Mouse (Mus musculus) stomach, embryonic 15.5 days (tissue): ENCODE data around the gene Spocd1. TPM values are rescaled to one million over a fixed set of nuclear protein-coding genes. Genes with fewer than 3 reads are reported as not detected.

ENCODE experiments used
- ATAC-seq: fragments of 200-750 bp; cut with Nextera tagmentation; 2 replicates; pipeline ENCODE4 v1.8.0; 2017; ENCODE audit warnings: low read depth, moderate number of reproducible peaks, moderate TSS enrichment; ENCODE audit not compliant: insufficient read depth, low FRiP score
- H3K27ac ChIP-seq: fragments of 300-500 bp; sonication (generic); 2 replicates; pipeline ENCODE4 v1.5.1; 2015; ENCODE audit warnings: mild to moderate bottlenecking, inconsistent platforms
- H3K27me3 ChIP-seq: fragments of 300-500 bp; sonication (generic); replicated peaks from 2 replicates; pipeline ENCODE4 v1.6.1; 2015; ENCODE audit warnings: inconsistent platforms
- H3K36me3 ChIP-seq: fragments of 300-500 bp; sonication (generic); 2 replicates; pipeline ENCODE4 v1.6.1; 2015; ENCODE audit warnings: inconsistent platforms
- H3K4me1 ChIP-seq: fragments of 300-500 bp; sonication (generic); 2 replicates; pipeline ENCODE4 v1.6.1; 2015; ENCODE audit warnings: inconsistent platforms
- H3K4me2 ChIP-seq: fragments of 300-500 bp; sonication (generic); 2 replicates; pipeline ENCODE4 v1.6.1; 2015; ENCODE audit warnings: mild to moderate bottlenecking, inconsistent platforms
- H3K4me3 ChIP-seq: fragments of 300-500 bp; sonication (generic); replicated peaks from 2 replicates; pipeline ENCODE4 v1.5.1; 2015; ENCODE audit warnings: inconsistent platforms
- H3K9ac ChIP-seq: fragments of 300-500 bp; sonication (generic); 2 replicates; pipeline ENCODE4 v1.6.1; 2015; ENCODE audit warnings: inconsistent platforms
- H3K9me3 ChIP-seq: fragments of 300-500 bp; sonication (generic); 2 replicates; pipeline ENCODE4 v1.6.1; 2016; ENCODE audit warnings: inconsistent platforms
- WGBS: fragments of 180-500 bp; shearing (Covaris S2); methylation state at CpG from one replicate; pipeline ENCODE4 v1.1.7; 2015; 5-methylcytosine and 5-hydroxymethylcytosine counted together
- polyA plus RNA-seq: library from polyadenylated mRNA; unstranded; fragments of >200 nt; fragmentation: Nextera tagmentation; extraction: Ambion mirVana; gene quantifications from 2 replicates; pipeline ENCODE4 v1.2.1, GENCODE M21; 2015

The Spocd1 gene
- polyA plus RNA-seq, 1 experiment from 2014 or later, result 0.04 TPM

DNA sequence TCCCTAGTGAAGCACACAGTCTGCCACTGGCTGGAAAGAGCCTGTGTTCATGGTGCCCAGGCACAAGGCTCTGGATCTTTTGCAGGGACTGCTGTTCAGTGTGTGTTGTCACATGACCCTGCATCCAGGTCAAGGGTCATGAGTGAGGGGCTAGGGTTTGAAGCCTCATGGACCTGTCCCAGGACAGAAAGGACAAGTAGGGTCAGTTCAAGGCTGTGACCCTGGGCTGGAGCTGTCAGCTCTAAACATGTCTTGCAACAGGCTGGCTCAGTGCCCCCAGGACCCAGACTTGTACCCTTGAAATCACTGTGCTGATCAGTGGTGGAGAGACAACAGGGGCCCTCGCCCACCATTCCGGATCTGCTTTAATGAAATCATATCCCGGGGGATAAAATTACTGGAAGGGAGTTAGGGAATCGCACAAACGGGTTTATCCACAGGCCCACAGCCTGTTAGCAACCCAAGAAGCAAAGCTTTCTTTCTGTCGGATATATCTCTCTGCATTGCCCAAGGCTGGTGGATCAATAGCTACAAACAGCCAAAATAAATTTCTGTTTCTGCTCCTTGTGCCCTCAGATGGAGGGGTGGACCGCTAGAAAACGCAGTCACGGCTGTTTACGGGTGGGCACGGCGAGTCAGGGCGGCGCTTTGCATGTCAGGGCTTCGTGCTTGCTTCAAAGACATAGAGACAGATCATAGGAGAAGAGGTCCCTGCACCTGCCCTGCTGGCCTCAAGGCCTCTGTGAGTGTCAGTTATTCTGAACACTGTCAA is 8.3 kb upstream of the Spocd1 start:
- Histone ChIP-seq H3K36me3 (no peaks in the 10 kb centered on the region), H3K4me2 (no peak overlapping the region), H3K9me3 (no peaks in the 10 kb centered on the region), H3K9ac (no peak overlapping the region), H3K4me1 (peaks cover 12% of the 10 kb centered on the region), H3K4me3 (no peak overlapping the region), H3K27ac (no peak overlapping the region), H3K27me3 (no peaks in the 10 kb centered on the region)
- no peak for ATAC-seq
- WGBS, result 83% methylated on average over 15 of the region's 15 CpGs

GRCm38 (mm10) chr4:129921314-129921587 is 7.8 kb upstream of the Spocd1 start:
- WGBS, result 52% methylated on average over 3 of the region's 3 CpGs
- H3K9me3 ChIP-seq, result no peaks in the 10 kb centered on the region
- H3K4me2 ChIP-seq, result no peak overlapping the region
- no peak overlapping the region for H3K9ac ChIP-seq
- no peak overlapping the region for H3K27ac ChIP-seq
- H3K4me1 ChIP-seq, result peaks cover 12% of the 10 kb centered on the region
- H3K4me3 ChIP-seq, result no peak overlapping the region
- no peaks in the 10 kb centered on the region for H3K27me3 ChIP-seq
- no peak for ATAC-seq
- H3K36me3 ChIP-seq, result no peaks in the 10 kb centered on the region

GRCm38 (mm10) chr4:129924143-129924542 is 4.9 kb upstream of the Spocd1 start:
- Histone ChIP-seq H3K9ac (no peak overlapping the region), H3K9me3 (no peaks in the 10 kb centered on the region), H3K4me3 (no peak overlapping the region), H3K27ac (no peak overlapping the region), H3K36me3 (no peaks in the 10 kb centered on the region), H3K4me2 (no peak overlapping the region), H3K27me3 (no peaks in the 10 kb centered on the region), H3K4me1 (peaks cover 14% of the 10 kb centered on the region)
- WGBS, result 79% methylated on average over 8 of the region's 8 CpGs
- no peak for ATAC-seq

DNA sequence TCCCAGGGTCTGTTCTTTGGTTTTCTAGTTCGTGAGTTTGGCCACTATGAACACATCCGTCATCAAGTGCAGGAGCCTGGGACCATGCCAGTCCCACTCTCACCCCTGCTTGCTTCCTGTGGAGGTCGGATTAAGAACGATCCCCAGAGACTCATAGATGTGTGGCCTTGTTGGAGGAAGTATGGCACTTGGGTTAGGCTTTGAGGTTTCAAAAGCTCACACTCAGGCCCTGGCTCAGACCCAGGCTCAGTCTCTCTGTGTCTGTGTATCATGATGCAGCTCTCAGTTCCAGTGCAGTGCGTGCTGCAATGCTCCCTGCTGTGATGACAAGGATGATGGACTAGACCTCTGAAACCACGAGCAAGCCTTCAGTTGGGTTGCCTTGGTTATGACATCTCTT is 4.4 kb upstream of the Spocd1 start:
- Histone ChIP-seq H3K36me3 (no peaks in the 10 kb centered on the region), H3K4me2 (no peak overlapping the region), H3K9me3 (no peaks in the 10 kb centered on the region), H3K27me3 (no peaks in the 10 kb centered on the region), H3K4me3 (no peak overlapping the region), H3K9ac (no peak overlapping the region), H3K27ac (no peak overlapping the region), H3K4me1 (peaks cover 14% of the 10 kb centered on the region)
- WGBS, result 59% methylated on average over 6 of the region's 6 CpGs
- no peak for ATAC-seq

GRCm38 (mm10) chr4:129926544-129926943 is 2.5 kb upstream of the Spocd1 start:
- peaks cover 9% of the 10 kb centered on the region; the same call in 1 of the 2 replicates for H3K4me1 ChIP-seq
- H3K27ac ChIP-seq, result no peak overlapping the region
- ATAC-seq, result no peak
- no peak overlapping the region for H3K9ac ChIP-seq
- H3K4me2 ChIP-seq, result no peak overlapping the region
- no peak overlapping the region for H3K4me3 ChIP-seq
- no peaks in the 10 kb centered on the region for H3K27me3 ChIP-seq
- no peaks in the 10 kb centered on the region for H3K9me3 ChIP-seq
- no peaks in the 10 kb centered on the region for H3K36me3 ChIP-seq
- WGBS, result 24% methylated on average over 8 of the region's 8 CpGs

GRCm38 (mm10) chr4:129927091-129927490 is 2.0 kb upstream of the Spocd1 start:
- 72% methylated on average over 3 of the region's 3 CpGs for WGBS
- Histone ChIP-seq H3K27me3 (no peaks in the 10 kb centered on the region), H3K4me1 (peaks cover 9% of the 10 kb centered on the region; the same call in 1 of the 2 replicates), H3K4me3 (no peak overlapping the region), H3K9ac (no peak overlapping the region), H3K4me2 (no peak overlapping the region), H3K9me3 (no peaks in the 10 kb centered on the region), H3K27ac (no peak overlapping the region), H3K36me3 (no peaks in the 10 kb centered on the region)
- no peak for ATAC-seq

- H3K4me3 ChIP-seq, result no peak overlapping the region; the same call in 1 of the 2 replicates
- no peak overlapping the region for H3K27ac ChIP-seq
- H3K27me3 ChIP-seq, result no peaks in the 10 kb centered on the region
- H3K4me1 ChIP-seq, result peaks cover 9% of the 10 kb centered on the region; the same call in 1 of the 2 replicates
- ATAC-seq, result peak; percentile 39; the same call in 1 of the 2 replicates
- WGBS, result 4% methylated on average over 19 of the region's 19 CpGs
- no peaks in the 10 kb centered on the region for H3K36me3 ChIP-seq
- H3K9me3 ChIP-seq, result no peaks in the 10 kb centered on the region
- peak overlapping the region; percentile 50 for H3K4me2 ChIP-seq
- 0 out of 2 replicates have a peak overlapping the region, but pooled peaks have one; percentile 12 for H3K9ac ChIP-seq
These were observed 811 bp upstream of the Spocd1 start for GRCm38 (mm10) chr4:129928124-129928751.

DNA sequence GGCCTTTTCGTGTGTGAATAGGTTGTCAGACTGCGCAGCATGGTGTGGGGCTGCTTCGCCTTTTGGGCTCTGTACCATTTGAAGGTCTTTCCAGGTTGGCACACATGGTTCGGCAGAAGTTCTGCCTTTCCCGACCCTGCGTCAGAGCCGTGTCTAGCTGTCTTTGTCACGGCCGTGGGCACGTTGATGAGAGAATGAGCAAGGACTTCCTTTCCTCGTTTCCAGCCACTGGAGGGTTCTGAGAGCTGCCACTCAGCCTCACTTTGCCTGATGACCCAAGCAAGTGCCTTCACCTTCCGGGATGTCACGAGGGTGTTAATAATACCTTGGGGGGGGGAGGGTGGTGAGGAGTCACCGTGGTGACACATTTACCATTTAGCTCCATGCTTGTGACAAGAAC is 4.6 kb downstream of the Spocd1 start:
- H3K36me3 ChIP-seq, result no peaks in the 10 kb centered on the region
- H3K27me3 ChIP-seq, result no peaks in the 10 kb centered on the region
- H3K9ac ChIP-seq, result no peak overlapping the region
- no peak overlapping the region for H3K27ac ChIP-seq
- no peak overlapping the region for H3K4me3 ChIP-seq
- WGBS, result 62% methylated on average over 14 of the region's 14 CpGs
- no peak overlapping the region for H3K4me2 ChIP-seq
- no peak for ATAC-seq
- H3K9me3 ChIP-seq, result no peaks in the 10 kb centered on the region
- H3K4me1 ChIP-seq, result 0 out of 2 replicates have a peak, but pooled peaks cover under 1% of the 10 kb centered on the region

DNA sequence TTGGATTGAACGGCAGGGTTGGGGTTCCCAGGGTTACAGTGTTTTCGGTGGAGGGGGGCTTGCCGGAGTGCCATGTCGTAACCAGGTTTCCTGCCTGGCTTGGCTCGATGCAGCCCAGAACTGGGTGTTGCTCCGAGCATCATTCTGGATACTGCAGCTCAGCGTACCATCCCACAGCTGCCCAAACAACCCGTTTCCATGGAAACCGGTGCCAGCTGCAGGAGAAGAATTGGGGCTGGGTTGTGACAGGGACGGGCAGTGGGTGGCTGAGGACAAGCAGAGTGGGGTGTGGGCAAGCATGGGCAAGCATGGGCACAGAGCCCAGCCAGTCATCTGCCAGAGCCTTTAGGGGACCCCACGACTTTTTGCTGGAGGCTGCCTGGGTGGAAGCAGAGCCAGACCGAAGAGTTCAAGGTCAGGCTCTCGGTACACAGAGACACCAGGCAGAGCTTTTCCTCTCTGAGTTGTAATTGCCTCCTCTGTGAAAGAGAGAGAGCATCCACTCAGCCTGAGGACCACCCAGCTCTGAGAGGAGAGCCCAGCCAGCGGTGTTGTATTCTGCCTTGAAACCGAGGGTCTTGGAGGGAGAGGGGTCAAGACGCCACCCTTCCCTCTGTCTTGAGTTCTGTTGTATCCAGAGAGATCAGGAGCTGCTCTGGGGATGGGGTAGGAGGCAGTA is 5.3 kb downstream of the Spocd1 start:
- Histone ChIP-seq H3K4me3 (no peak overlapping the region), H3K9me3 (no peaks in the 10 kb centered on the region), H3K27ac (no peak overlapping the region), H3K9ac (no peak overlapping the region), H3K27me3 (no peaks in the 10 kb centered on the region), H3K4me1 (no peaks in the 10 kb centered on the region), H3K4me2 (no peak overlapping the region), H3K36me3 (no peaks in the 10 kb centered on the region)
- ATAC-seq, result no peak
- WGBS, result 58% methylated on average over 16 of the region's 16 CpGs

GRCm38 (mm10) chr4:129951359-129951821 is 22.3 kb downstream of the Spocd1 start:
- Histone ChIP-seq H3K4me1 (no peaks in the 10 kb centered on the region), H3K4me3 (no peak overlapping the region), H3K9me3 (no peaks in the 10 kb centered on the region), H3K9ac (no peak overlapping the region), H3K27me3 (no peaks in the 10 kb centered on the region), H3K4me2 (no peak overlapping the region), H3K27ac (no peak overlapping the region), H3K36me3 (no peaks in the 10 kb centered on the region)
- ATAC-seq, result peak; percentile 39; the same call in 1 of the 2 replicates
- 57% methylated on average over 6 of the region's 6 CpGs for WGBS

DNA sequence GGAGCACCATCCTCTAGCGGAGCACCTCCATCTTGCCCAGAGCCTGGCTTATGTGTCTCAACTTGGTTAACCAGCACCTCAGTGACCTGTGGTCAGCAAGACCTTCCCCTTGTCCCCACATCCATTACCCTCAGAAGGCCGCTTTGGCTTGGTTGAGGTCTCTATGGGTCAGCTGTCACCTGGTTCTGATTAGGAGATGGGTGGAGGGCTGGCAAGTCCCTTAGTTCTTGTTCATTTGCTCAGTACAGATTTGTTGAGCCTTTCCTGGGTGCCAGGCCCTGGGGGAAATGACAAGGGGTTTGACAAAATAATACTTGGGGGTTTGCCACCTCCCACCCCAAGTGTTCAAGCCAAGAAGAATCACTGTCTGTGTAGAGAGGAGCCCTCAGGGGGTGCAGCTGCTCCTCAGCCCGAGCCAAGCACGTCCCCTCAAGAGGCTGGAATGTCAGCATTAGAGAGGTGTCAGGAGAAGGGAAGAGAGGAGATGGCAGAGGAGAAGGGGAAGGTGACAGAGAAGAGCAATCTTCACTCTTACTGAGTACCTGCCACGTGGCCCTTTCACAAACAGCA is 23.3 kb downstream of the Spocd1 start:
- ATAC-seq, result no peak
- Histone ChIP-seq H3K4me2 (no peak overlapping the region), H3K4me3 (no peak overlapping the region), H3K9ac (no peak overlapping the region), H3K27me3 (no peaks in the 10 kb centered on the region), H3K4me1 (no peaks in the 10 kb centered on the region), H3K36me3 (no peaks in the 10 kb centered on the region), H3K27ac (no peak overlapping the region), H3K9me3 (no peaks in the 10 kb centered on the region)
- WGBS, result 61% methylated on average over 5 of the region's 5 CpGs

DNA sequence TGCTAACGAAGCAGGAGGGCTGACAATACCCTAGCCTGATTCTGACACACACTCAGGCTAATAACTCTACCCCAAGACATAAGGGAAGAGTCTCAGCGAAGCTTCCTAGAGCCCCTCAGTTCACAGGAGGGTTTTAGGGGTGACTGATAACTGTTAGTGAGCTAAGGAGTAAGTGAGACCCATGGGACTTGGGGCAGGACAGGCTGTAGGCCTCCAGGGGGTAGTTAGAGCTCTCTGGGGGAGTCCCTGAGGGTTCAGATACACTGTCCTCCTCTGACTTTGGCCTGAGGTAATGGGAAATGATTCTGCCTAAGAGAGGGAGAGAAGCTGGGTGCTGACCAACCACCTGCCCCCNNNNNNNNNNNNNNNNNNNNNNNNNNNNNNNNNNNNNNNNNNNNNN is 25.5 kb downstream of the Spocd1 start:
- 67% methylated on average over 2 of the region's 2 CpGs for WGBS

More for the DNA sequence above, 25.5 kb downstream of the Spocd1 start:
- no peak overlapping the region for H3K4me2 ChIP-seq
- no peaks in the 10 kb centered on the region; the same call in 1 of the 2 replicates for H3K27me3 ChIP-seq
- no peaks in the 10 kb centered on the region for H3K9me3 ChIP-seq
- H3K36me3 ChIP-seq, result no peaks in the 10 kb centered on the region
- no peak overlapping the region for H3K9ac ChIP-seq
- H3K27ac ChIP-seq, result no peak overlapping the region
- no peak overlapping the region for H3K4me3 ChIP-seq
- no peaks in the 10 kb centered on the region for H3K4me1 ChIP-seq
- ATAC-seq, result no peak
